Mouse (Mus musculus): Measurements from ENCODE around the gene Hmgcr. TPM values are rescaled to one million over a fixed set of nuclear protein-coding genes. Genes with fewer than 3 reads are reported as not detected.

Gene Hmgcr
- polyA plus RNA-seq (2015; fragmentation: Nextera tagmentation; extraction: Ambion mirVana) = 61.9 and 84.3 TPM in 2 replicates

GRCm38 (mm10) chr13:96670406-96671077, at the start of gene Hmgcr:
Gene Hmgcr, minus strand, starts transcription at chr13:96670936.
- H3K9ac ChIP-seq = peak within 1 kb of the TSS; percentile 98
- ATAC-seq (ENCODE audit: low read depth) = peak; percentile 99
- peaks cover 51% of the 10 kb centered on the region for H3K4me1 ChIP-seq (replicated peaks)
- 0% methylated on average over 63 of the region's 70 CpGs for WGBS (ENCODE audit: insufficient replicate concordance)
- peak within 1 kb of the TSS; percentile 81 for H3K4me2 ChIP-seq
- H3K4me3 ChIP-seq (replicated peaks) = peak within 1 kb of the TSS; percentile 96
- no peaks in the 10 kb centered on the region for H3K27me3 ChIP-seq
- no peaks in the 10 kb centered on the region for H3K9me3 ChIP-seq (replicated peaks)
- peaks cover 20% of the 10 kb centered on the region for H3K36me3 ChIP-seq
- peak within 1 kb of the TSS; percentile 96 for H3K27ac ChIP-seq
- DNase-seq = peak; percentile 98

- ATAC-seq (ENCODE audit: low read depth) (peak; percentile 51; the same call in 1 of the 2 replicates), DNase-seq (no peak)
- no peaks in the 10 kb centered on the region for H3K36me3 ChIP-seq
- no peak overlapping the region for H3K4me3 ChIP-seq (replicated peaks)
- no peaks in the 10 kb centered on the region for H3K27me3 ChIP-seq
- whole genome bisulfite sequencing (ENCODE audit: insufficient replicate concordance) = 31% methylated on average over 2 of the region's 2 CpGs
- no peak overlapping the region for H3K4me2 ChIP-seq
- H3K9me3 ChIP-seq (replicated peaks) = no peaks in the 10 kb centered on the region
- H3K9ac ChIP-seq = no peak overlapping the region
- H3K4me1 ChIP-seq (replicated peaks) = peaks cover 6% of the 10 kb centered on the region; the same call in 1 of the 2 replicates
- H3K27ac ChIP-seq = no peak overlapping the region
Measured at GRCm38 (mm10) chr13:96720003-96720402, 49.3 kb upstream of the Hmgcr start.

- H3K4me3 ChIP-seq (replicated peaks) = no peak overlapping the region
- ATAC-seq (ENCODE audit: low read depth) = no peak
- WGBS (ENCODE audit: insufficient replicate concordance) = 49% methylated on average over 1 of the region's 1 CpGs
Measured at GRCm38 (mm10) chr13:96717821-96718220, 47.1 kb upstream of the Hmgcr start.

GRCm38 (mm10) chr13:96716311-96716710, 45.6 kb upstream of the Hmgcr start:
- Histone ChIP-seq H3K4me3 (replicated peaks) (no peak overlapping the region), H3K27ac (no peak overlapping the region), H3K36me3 (no peaks in the 10 kb centered on the region), H3K4me1 (replicated peaks) (peaks cover 14% of the 10 kb centered on the region), H3K9me3 (replicated peaks) (no peaks in the 10 kb centered on the region), H3K27me3 (no peaks in the 10 kb centered on the region), H3K4me2 (no peak overlapping the region), H3K9ac (no peak overlapping the region)
- 79% methylated on average over 2 of the region's 2 CpGs for WGBS (ENCODE audit: insufficient replicate concordance)
- DNase-seq = no peak
- no peak for ATAC-seq (ENCODE audit: low read depth)

More at GRCm38 (mm10) chr13:96717821-96718220, 47.1 kb upstream of the Hmgcr start:
- Histone ChIP-seq H3K27ac (no peak overlapping the region), H3K9ac (no peak overlapping the region), H3K4me1 (replicated peaks) (peaks cover 6% of the 10 kb centered on the region; the same call in 1 of the 2 replicates), H3K4me2 (no peak overlapping the region), H3K36me3 (no peaks in the 10 kb centered on the region), H3K9me3 (replicated peaks) (no peaks in the 10 kb centered on the region), H3K27me3 (no peaks in the 10 kb centered on the region)
- no peak for DNase-seq

- peak overlapping the region; percentile 30; the same call in 1 of the 2 replicates for H3K9ac ChIP-seq
- peak; percentile 98 for ATAC-seq (ENCODE audit: low read depth)
- H3K9me3 ChIP-seq (replicated peaks) = no peaks in the 10 kb centered on the region
- H3K36me3 ChIP-seq = no peaks in the 10 kb centered on the region
- WGBS (ENCODE audit: insufficient replicate concordance) = 33% methylated on average over 8 of the region's 8 CpGs
- H3K4me2 ChIP-seq = peak overlapping the region; percentile 46
- H3K4me1 ChIP-seq (replicated peaks) = peaks cover 31% of the 10 kb centered on the region
- no peak overlapping the region for H3K4me3 ChIP-seq (replicated peaks)
- H3K27ac ChIP-seq = peak overlapping the region; percentile 75
- no peaks in the 10 kb centered on the region for H3K27me3 ChIP-seq
- DNase-seq = peak; percentile 43
Measured at GRCm38 (mm10) chr13:96709269-96710233, 38.8 kb upstream of the Hmgcr start.

GRCm38 (mm10) chr13:96702567-96703278, 32.0 kb upstream of the Hmgcr start:
- no peak overlapping the region for H3K4me3 ChIP-seq (replicated peaks)
- H3K36me3 ChIP-seq = no peaks in the 10 kb centered on the region
- DNase-seq = no peak

GRCm38 (mm10) chr13:96697805-96698586, 27.3 kb upstream of the Hmgcr start:
- H3K4me3 ChIP-seq (replicated peaks) = peak overlapping the region; percentile 50
- DNase-seq = peak; percentile 74
- H3K27me3 ChIP-seq = no peaks in the 10 kb centered on the region

More at GRCm38 (mm10) chr13:96702567-96703278, 32.0 kb upstream of the Hmgcr start:
- Histone ChIP-seq H3K27ac (no peak overlapping the region), H3K4me1 (replicated peaks) (peaks cover 35% of the 10 kb centered on the region), H3K27me3 (no peaks in the 10 kb centered on the region), H3K9ac (no peak overlapping the region), H3K9me3 (replicated peaks) (no peaks in the 10 kb centered on the region), H3K4me2 (no peak overlapping the region)
- no peak for ATAC-seq (ENCODE audit: low read depth)
- 68% methylated on average over 9 of the region's 9 CpGs for WGBS (ENCODE audit: insufficient replicate concordance)

GRCm38 (mm10) chr13:96695428-96695827, 24.7 kb upstream of the Hmgcr start:
- Histone ChIP-seq H3K4me1 (replicated peaks) (peaks cover 29% of the 10 kb centered on the region), H3K27me3 (no peaks in the 10 kb centered on the region), H3K27ac (no peak overlapping the region), H3K36me3 (no peaks in the 10 kb centered on the region), H3K9ac (no peak overlapping the region), H3K4me3 (replicated peaks) (no peak overlapping the region), H3K4me2 (no peak overlapping the region), H3K9me3 (replicated peaks) (no peaks in the 10 kb centered on the region)
- ATAC-seq (ENCODE audit: low read depth) (no peak), DNase-seq (no peak)
- 79% methylated on average over 2 of the region's 2 CpGs for WGBS (ENCODE audit: insufficient replicate concordance)

More at GRCm38 (mm10) chr13:96697805-96698586, 27.3 kb upstream of the Hmgcr start:
- H3K9ac ChIP-seq = peak overlapping the region; percentile 65
- no peaks in the 10 kb centered on the region for H3K9me3 ChIP-seq (replicated peaks)
- ATAC-seq (ENCODE audit: low read depth) = peak; percentile 98
- WGBS (ENCODE audit: insufficient replicate concordance) = 17% methylated on average over 8 of the region's 8 CpGs
- H3K36me3 ChIP-seq = no peaks in the 10 kb centered on the region
- peak overlapping the region; percentile 64 for H3K4me2 ChIP-seq
- peak overlapping the region; percentile 92 for H3K27ac ChIP-seq
- H3K4me1 ChIP-seq (replicated peaks) = peaks cover 41% of the 10 kb centered on the region

GRCm38 (mm10) chr13:96689901-96690300, 19.2 kb upstream of the Hmgcr start:
- no peak for DNase-seq
- WGBS (ENCODE audit: insufficient replicate concordance) = 80% methylated on average over 5 of the region's 5 CpGs

GRCm38 (mm10) chr13:96687261-96687660, 16.5 kb upstream of the Hmgcr start:
- no peaks in the 10 kb centered on the region for H3K9me3 ChIP-seq (replicated peaks)
- 77% methylated on average over 9 of the region's 9 CpGs for WGBS (ENCODE audit: insufficient replicate concordance)
- ATAC-seq (ENCODE audit: low read depth) (no peak), DNase-seq (no peak)
- H3K27me3 ChIP-seq = no peaks in the 10 kb centered on the region
- no peaks in the 10 kb centered on the region for H3K4me1 ChIP-seq (replicated peaks)
- H3K36me3 ChIP-seq = no peaks in the 10 kb centered on the region
- H3K4me3 ChIP-seq (replicated peaks) = no peak overlapping the region
- no peak overlapping the region for H3K9ac ChIP-seq
- no peak overlapping the region for H3K27ac ChIP-seq
- H3K4me2 ChIP-seq = no peak overlapping the region

More at GRCm38 (mm10) chr13:96689901-96690300, 19.2 kb upstream of the Hmgcr start:
- H3K4me2 ChIP-seq = no peak overlapping the region
- no peak overlapping the region for H3K27ac ChIP-seq
- H3K4me1 ChIP-seq (replicated peaks) = no peaks in the 10 kb centered on the region
- no peak overlapping the region for H3K4me3 ChIP-seq (replicated peaks)
- H3K9ac ChIP-seq = no peak overlapping the region
- no peak for ATAC-seq (ENCODE audit: low read depth)
- no peaks in the 10 kb centered on the region for H3K36me3 ChIP-seq
- H3K9me3 ChIP-seq (replicated peaks) = no peaks in the 10 kb centered on the region
- no peaks in the 10 kb centered on the region for H3K27me3 ChIP-seq

Measured in liver, embryonic 13.5 days (tissue).